Mouse (Mus musculus) CD4-positive helper T cell, adult 2 months (primary cell): Measurements from ENCODE around the gene Irf6.

ENCODE experiments used
- DNase-seq: peaks from one replicate; pipeline ENCODE4 v3.0.0-alpha.2; 2012; ENCODE audit warnings: low read depth, missing footprints, low spot score

Irf6 gene

GRCm38 (mm10) chr1:193156316-193157110 is 3.6 kb downstream of the Irf6 start:
- DNase-seq, result no peak

- DNase-seq, result no peak
Measured at GRCm38 (mm10) chr1:193157111-193157492, 4.2 kb downstream of the Irf6 start.

- DNase-seq, result no peak
Measured at GRCm38 (mm10) chr1:193159163-193159562, 6.3 kb downstream of the Irf6 start.

- peak; percentile 24 for DNase-seq
Measured at GRCm38 (mm10) chr1:193159613-193160012, 6.7 kb downstream of the Irf6 start.

- peak; percentile 70 for DNase-seq
Measured at GRCm38 (mm10) chr1:193160317-193161032, 7.6 kb downstream of the Irf6 start.

- DNase-seq, result no peak
Measured at GRCm38 (mm10) chr1:193167746-193168145, 14.8 kb downstream of the Irf6 start, which contains the start of gene A130010J15Rik. Gene A130010J15Rik (plus strand): TSS chr1:193168046.

GRCm38 (mm10) chr1:193169228-193169627 is 16.3 kb downstream of the Irf6 start:
- no peak for DNase-seq

GRCm38 (mm10) chr1:193169856-193170255 is 16.9 kb downstream of the Irf6 start:
- DNase-seq, result peak; percentile 77

- peak; percentile 100 for DNase-seq
Measured at GRCm38 (mm10) chr1:193172991-193173809, 20.3 kb downstream of the Irf6 start.

GRCm38 (mm10) chr1:193173810-193174129 is 20.9 kb downstream of the Irf6 start:
- DNase-seq, result no peak

GRCm38 (mm10) chr1:193174143-193174733 is 21.3 kb downstream of the Irf6 start:
- no peak for DNase-seq

GRCm38 (mm10) chr1:193181104-193181503 is 28.2 kb downstream of the Irf6 start:
- peak; percentile 68 for DNase-seq

GRCm38 (mm10) chr1:193188257-193188656 is 35.3 kb downstream of the Irf6 start:
- DNase-seq, result no peak

GRCm38 (mm10) chr1:193189151-193189621 is 36.3 kb downstream of the Irf6 start:
- peak; percentile 70 for DNase-seq

GRCm38 (mm10) chr1:193189771-193190170 is 36.9 kb downstream of the Irf6 start:
- peak; percentile 29 for DNase-seq

- peak; percentile 16 for DNase-seq
Measured at GRCm38 (mm10) chr1:193191675-193192283, 38.9 kb downstream of the Irf6 start.

- DNase-seq, result no peak
Measured at GRCm38 (mm10) chr1:193194416-193195140, 41.7 kb downstream of the Irf6 start.

- DNase-seq, result no peak
Measured at GRCm38 (mm10) chr1:193195169-193195810, 42.4 kb downstream of the Irf6 start.

GRCm38 (mm10) chr1:193197494-193198205 is 44.7 kb downstream of the Irf6 start:
- DNase-seq, result no peak
